Mouse (Mus musculus) large intestine, adult 2 months (tissue): ENCODE data around the gene Tmc5. TPM values are rescaled to one million over a fixed set of nuclear protein-coding genes. Genes with fewer than 3 reads are reported as not detected.

ENCODE experiments used
- DNase-seq: peaks from one replicate; pipeline ENCODE4 v3.0.0-alpha.2; 2012; ENCODE audit warnings: low read depth, low spot score
- WGBS: fragments of 180-500 bp; shearing (Covaris S2); methylation state at CpG from one replicate; pipeline ENCODE4 v1.1.7; 2018; 5-methylcytosine and 5-hydroxymethylcytosine counted together
- polyA plus RNA-seq: library from polyadenylated mRNA; depleted of rRNA; stranded (reverse); fragments of >200 nt; gene quantifications from 2 replicates; pipeline ENCODE4 v1.2.3, GENCODE M21; 2012; rRNA removed

The Tmc5 gene
- polyA plus RNA-seq, 1 experiment: 55.6 TPM

- no peak for DNase-seq
- WGBS: 91% methylated on average over 9 of the region's 9 CpGs
These were observed 126.8 kb downstream of the Tmc5 start for GRCm38 (mm10) chr7:118723927-118724326.

Other genes starting within 250 kb of the Tmc5 start
- 2.6 and 2.7 TPM in 2 replicates for gene Syt17, start 149.1 kb upstream of the Tmc5 start, polyA plus RNA-seq
- 7.0 and 14.6 TPM in 2 replicates for gene Itpripl2, start 105.3 kb upstream of the Tmc5 start, polyA plus RNA-seq
- gene Coq7, start 63.9 kb upstream of the Tmc5 start, polyA plus RNA-seq: 54.1 and 59.3 TPM in 2 replicates
- 1.1 and 3.9 TPM in 2 replicates for gene Tmc7, start 12.6 kb upstream of the Tmc5 start, polyA plus RNA-seq
- gene Gde1, start 108.5 kb downstream of the Tmc5 start, polyA plus RNA-seq: 36.0 and 74.9 TPM in 2 replicates
- gene Ccp110, start 115.3 kb downstream of the Tmc5 start, polyA plus RNA-seq: 1.1 and 1.5 TPM in 2 replicates
- 33.2 and 43.2 TPM in 2 replicates for gene Vps35l, start 142.9 kb downstream of the Tmc5 start, polyA plus RNA-seq